Mouse (Mus musculus) cerebellum, adult 2 months (tissue): ENCODE results near the gene Dnah1. TPM values are rescaled to one million over a fixed set of nuclear protein-coding genes. Genes with fewer than 3 reads are reported as not detected.
A peak's percentile ranks its signal among the peaks of the same experiment; 100 is the strongest.

Experiments
- DNase-seq, 2 experiments: peaks; one replicate each; pipeline ENCODE4 v3.0.0; 2021
- H3K27ac ChIP-seq: fragments of 200-500 bp; 2 replicates; pipeline ENCODE4 v1.5.1; 2012; ENCODE audit warnings: low read length, control low read depth, inconsistent platforms; ENCODE audit not compliant: insufficient read depth
- H3K27me3 ChIP-seq: fragments of 200-500 bp; 2 replicates; pipeline ENCODE4 v1.6.1; 2012; ENCODE audit warnings: inconsistent platforms, mild to moderate bottlenecking, low read length, moderate library complexity; ENCODE audit not compliant: control insufficient read depth, insufficient read depth
- H3K4me1 ChIP-seq: fragments of 200-500 bp; 2 replicates; pipeline ENCODE4 v1.6.1; 2011; ENCODE audit warnings: low read length; ENCODE audit not compliant: control insufficient read depth, insufficient read depth
- H3K4me3 ChIP-seq: fragments of 200-500 bp; replicated peaks from 2 replicates; pipeline ENCODE3; 2011; ENCODE audit warnings: mild to moderate bottlenecking, low read depth, low read length, control low read depth; ENCODE audit not compliant: insufficient read depth
- CTCF ChIP-seq: fragments of 200-500 bp; IDR thresholded peaks from 2 replicates; pipeline ENCODE4 v1.5.1; 2011; ENCODE audit warnings: low read depth, mild to moderate bottlenecking, control low read depth, low read length, moderate library complexity, borderline replicate concordance; ENCODE audit not compliant: insufficient read depth
- POLR2A ChIP-seq: fragments of 200-500 bp; IDR thresholded peaks from 2 replicates; pipeline ENCODE4 v1.6.1; 2011; ENCODE audit warnings: low read length, control low read depth, borderline replicate concordance; ENCODE audit not compliant: insufficient read depth
- WGBS: fragments of 180-500 bp; shearing (Covaris S2); methylation state at CpG from one replicate; pipeline ENCODE4 v1.1.7; 2018; 5-methylcytosine and 5-hydroxymethylcytosine counted together
- polyA plus RNA-seq: library from polyadenylated mRNA; depleted of rRNA; stranded (reverse); fragments of >200 nt; gene quantifications from 2 replicates; pipeline ENCODE4 v1.2.3, GENCODE M21; 2012; rRNA removed

Dnah1 gene
- polyA plus RNA-seq = 1.3 and 1.9 TPM in 2 replicates

- Histone ChIP-seq H3K27me3 (no peaks in the 10 kb centered on the region; the same call in 1 of the 2 replicates), H3K4me3 (no peak within 1 kb of the TSS), H3K4me1 (no peaks in the 10 kb centered on the region), H3K27ac (no peak within 1 kb of the TSS)
- 36% methylated on average over 28 of the region's 28 CpGs for WGBS
- DNase-seq = no peak
- TF ChIP-seq CTCF = no peak
- no peak for TF ChIP-seq POLR2A
Measured at GRCm38 (mm10) chr14:31323849-31324792, at the start of gene Dnah1. Gene Dnah1 (minus strand): TSS chr14:31323896.

GRCm38 (mm10) chr14:31369377-31369776 lies 45.7 kb upstream of the Dnah1 start:
- 89% methylated on average over 3 of the region's 3 CpGs for WGBS
- TF ChIP-seq POLR2A = no peak
- TF ChIP-seq CTCF = no peak
- no peak for DNase-seq
- no peaks in the 10 kb centered on the region for H3K4me1 ChIP-seq
- no peaks in the 10 kb centered on the region for H3K27me3 ChIP-seq
- no peak overlapping the region for H3K4me3 ChIP-seq
- H3K27ac ChIP-seq = no peak overlapping the region

- TF ChIP-seq CTCF (no peak), POLR2A (no peak)
- Histone ChIP-seq H3K4me3 (no peak overlapping the region), H3K27ac (no peak overlapping the region), H3K27me3 (no peaks in the 10 kb centered on the region), H3K4me1 (no peaks in the 10 kb centered on the region)
- WGBS = 95% methylated on average over 7 of the region's 7 CpGs
- DNase-seq = no peak
Measured at GRCm38 (mm10) chr14:31367951-31368350, 44.3 kb upstream of the Dnah1 start.

- no peaks in the 10 kb centered on the region for H3K4me1 ChIP-seq
- peak; percentile 76 to 83 for DNase-seq
- H3K27me3 ChIP-seq = no peaks in the 10 kb centered on the region
- no peak overlapping the region for H3K27ac ChIP-seq
- H3K4me3 ChIP-seq = no peak overlapping the region
- peak; percentile 76 for TF ChIP-seq CTCF
- TF ChIP-seq POLR2A = no peak
Measured at GRCm38 (mm10) chr14:31365350-31365749, 41.7 kb upstream of the Dnah1 start.

GRCm38 (mm10) chr14:31364589-31364988 lies 40.9 kb upstream of the Dnah1 start:
- no peak for TF ChIP-seq POLR2A
- no peak for TF ChIP-seq CTCF
- H3K27ac ChIP-seq = no peak overlapping the region
- H3K4me1 ChIP-seq = no peaks in the 10 kb centered on the region
- WGBS = 99% methylated on average over 4 of the region's 4 CpGs
- no peak overlapping the region for H3K4me3 ChIP-seq
- H3K27me3 ChIP-seq = no peaks in the 10 kb centered on the region
- no peak for DNase-seq

- no peak overlapping the region for H3K27ac ChIP-seq
- 99% methylated on average over 2 of the region's 2 CpGs for WGBS
- H3K4me3 ChIP-seq = no peak overlapping the region
- TF ChIP-seq POLR2A (no peak), CTCF (no peak)
- no peaks in the 10 kb centered on the region for H3K4me1 ChIP-seq
- no peaks in the 10 kb centered on the region for H3K27me3 ChIP-seq
- DNase-seq = no peak
Measured at GRCm38 (mm10) chr14:31362236-31362635, 38.5 kb upstream of the Dnah1 start.

GRCm38 (mm10) chr14:31345367-31345766 lies 21.7 kb upstream of the Dnah1 start:
- no peak overlapping the region for H3K4me3 ChIP-seq
- H3K27me3 ChIP-seq = no peaks in the 10 kb centered on the region
- TF ChIP-seq CTCF = no peak
- no peak for TF ChIP-seq POLR2A
- H3K27ac ChIP-seq = no peak overlapping the region
- H3K4me1 ChIP-seq = no peaks in the 10 kb centered on the region
- 90% methylated on average over 1 of the region's 1 CpGs for WGBS
- no peak for DNase-seq

GRCm38 (mm10) chr14:31343241-31343640 lies 19.5 kb upstream of the Dnah1 start:
- Histone ChIP-seq H3K27me3 (no peaks in the 10 kb centered on the region), H3K4me3 (no peak overlapping the region), H3K27ac (no peak overlapping the region), H3K4me1 (peaks cover 6% of the 10 kb centered on the region)
- 73% methylated on average over 8 of the region's 8 CpGs for WGBS
- no peak for DNase-seq
- TF ChIP-seq POLR2A (no peak), CTCF (no peak)
